Mouse (Mus musculus) c-Kit-positive CD71-positive TER-119-positive erythroid progenitor cells, embryonic 14.5 days (primary cell): ENCODE results near the gene Gpcpd1.

Experiments used
- DNase-seq: peaks from one replicate; pipeline ENCODE4 v3.0.0-alpha.2; 2013; ENCODE audit warnings: low spot score

The Gpcpd1 gene

DNA sequence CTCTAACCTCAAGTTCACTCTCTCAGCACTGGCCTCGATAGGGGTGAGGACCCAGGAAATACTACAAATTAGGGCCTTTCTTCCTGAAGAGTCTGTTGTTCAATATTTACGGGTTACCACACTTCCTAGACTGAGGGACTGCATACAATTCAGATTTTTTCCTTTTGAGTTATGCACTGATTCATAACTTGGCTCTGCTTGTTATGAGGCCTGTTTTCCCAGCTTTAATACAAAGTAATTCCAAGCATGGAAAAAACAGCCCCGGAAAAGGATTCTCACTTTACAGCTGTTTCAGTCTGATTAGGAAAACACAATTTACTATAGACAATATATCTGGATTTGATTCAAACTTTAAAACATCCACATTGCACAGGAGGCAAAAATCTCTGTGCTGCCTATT is 1.5 kb downstream of the Gpcpd1 start:
- DNase-seq = no peak

- DNase-seq = no peak
These were observed 3.3 kb downstream of the Gpcpd1 start for GRCm38 (mm10) chr2:132584191-132584590.

DNA sequence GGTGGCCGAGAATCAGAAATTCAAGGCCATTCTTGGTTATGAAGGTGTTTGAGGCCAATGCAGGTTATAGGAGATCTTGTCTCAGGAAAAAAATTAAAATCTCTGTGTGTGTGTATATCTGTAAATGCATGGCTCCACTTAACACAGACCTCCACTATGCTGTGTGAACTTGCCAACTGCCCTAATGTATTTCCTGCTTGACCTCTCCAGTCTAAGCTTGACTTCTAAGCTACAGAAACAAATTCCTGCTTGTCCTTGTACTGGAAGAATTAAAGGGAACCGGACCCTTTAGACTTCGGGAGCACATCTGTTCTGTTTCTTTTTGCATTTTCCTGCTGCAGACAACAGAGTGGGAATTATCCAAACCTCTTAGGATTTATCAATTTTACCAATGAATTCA is 4.4 kb downstream of the Gpcpd1 start:
- DNase-seq = no peak

GRCm38 (mm10) chr2:132582227-132582626 is 5.3 kb downstream of the Gpcpd1 start:
- no peak for DNase-seq

DNA sequence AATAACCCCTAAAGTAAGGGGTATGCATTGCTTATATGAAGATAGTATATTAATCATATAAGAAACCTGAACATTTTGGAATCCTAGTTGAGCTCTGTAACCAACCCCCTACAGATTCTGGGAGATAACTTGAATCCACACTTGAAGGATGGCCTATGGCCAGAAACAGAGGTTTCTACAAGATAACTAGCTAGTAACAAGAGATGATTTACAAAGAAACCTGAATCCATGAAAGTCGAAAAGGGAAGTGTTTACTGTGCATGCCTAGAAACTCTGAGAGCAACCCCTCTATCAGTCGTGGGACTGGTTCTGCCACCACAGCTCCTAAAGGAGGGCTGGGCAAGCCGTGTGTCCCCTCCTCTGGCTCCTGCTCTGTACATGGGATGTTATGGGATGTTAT is 7.8 kb downstream of the Gpcpd1 start:
- no peak for DNase-seq

GRCm38 (mm10) chr2:132578711-132579110 is 8.8 kb downstream of the Gpcpd1 start:
- DNase-seq = no peak

- DNase-seq = peak; percentile 92
These were observed 9.5 kb downstream of the Gpcpd1 start for GRCm38 (mm10) chr2:132578059-132578458.

DNA sequence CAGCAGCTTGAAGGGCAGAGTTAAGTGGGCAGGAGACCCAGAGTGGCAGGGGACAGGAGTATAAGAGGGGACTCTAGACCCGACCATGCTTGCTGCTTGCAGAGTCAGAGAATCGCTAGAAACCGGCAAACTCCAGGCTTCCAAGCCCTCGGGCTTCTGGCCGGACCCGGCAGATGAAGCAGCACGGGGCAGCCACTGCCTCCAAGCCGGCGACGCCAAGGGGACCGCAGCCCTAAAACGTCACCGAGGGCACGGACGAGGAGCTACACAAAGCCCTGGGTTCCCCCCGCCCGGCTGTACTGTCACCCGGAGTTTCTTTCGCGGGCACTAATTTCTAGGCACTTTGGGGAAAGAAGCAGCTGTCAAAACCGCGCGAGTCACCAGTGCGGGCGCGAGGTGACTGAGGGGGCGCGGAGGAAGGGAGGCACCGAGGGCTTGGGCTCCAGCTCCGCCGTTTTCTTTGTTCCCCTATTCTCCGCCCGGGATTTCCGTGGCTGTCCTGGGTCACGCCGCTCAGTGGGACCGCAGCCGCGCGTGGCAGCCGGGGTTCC is 10.0 kb downstream of the Gpcpd1 start:
- DNase-seq = peak; percentile 42

GRCm38 (mm10) chr2:132576522-132577135 is 10.9 kb downstream of the Gpcpd1 start:
- no peak for DNase-seq

- DNase-seq = no peak
These were observed 11.6 kb downstream of the Gpcpd1 start for GRCm38 (mm10) chr2:132575759-132576439.

- DNase-seq = no peak
These were observed 12.3 kb downstream of the Gpcpd1 start for GRCm38 (mm10) chr2:132575256-132575655.

DNA sequence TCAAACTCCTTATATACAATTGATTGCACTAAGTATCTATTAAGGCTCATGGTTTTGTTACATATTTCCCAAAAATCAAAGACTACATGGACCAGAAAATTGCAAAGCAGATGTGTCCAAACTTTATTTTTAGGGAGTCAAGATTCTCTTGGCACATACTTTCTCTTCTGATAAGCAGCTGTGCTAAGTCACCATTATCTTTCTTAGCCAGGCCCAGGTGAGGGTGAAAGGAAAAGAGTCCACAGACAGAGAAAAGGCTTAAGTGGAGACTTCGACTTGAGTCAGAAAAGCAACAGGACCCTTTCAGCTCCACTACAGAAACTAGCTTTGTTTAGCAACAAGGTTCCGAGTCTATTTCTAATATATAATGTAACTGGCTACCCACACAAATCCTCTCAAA is 14.2 kb downstream of the Gpcpd1 start:
- DNase-seq = peak; percentile 84

DNA sequence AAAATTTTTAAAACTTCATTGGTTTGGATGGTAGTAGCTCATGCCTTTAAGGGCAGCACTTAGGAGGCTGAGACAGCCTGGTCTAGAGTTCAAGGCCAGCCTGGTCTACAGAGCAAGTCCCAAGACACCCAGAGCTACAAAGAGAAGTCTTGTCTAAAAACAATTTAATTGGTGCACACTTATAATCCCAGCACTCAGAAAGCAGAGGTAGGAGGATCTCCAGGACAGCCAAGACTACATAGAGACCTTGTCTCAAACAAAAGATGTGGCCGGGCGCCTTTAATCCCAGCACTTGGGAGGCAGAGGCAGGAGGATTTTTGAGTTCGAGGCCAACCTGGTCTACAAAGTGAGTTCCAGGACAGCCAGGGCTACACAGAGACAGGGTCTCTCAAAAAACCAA is 14.9 kb downstream of the Gpcpd1 start:
- no peak for DNase-seq

GRCm38 (mm10) chr2:132571301-132571700 is 16.2 kb downstream of the Gpcpd1 start:
- no peak for DNase-seq

DNA sequence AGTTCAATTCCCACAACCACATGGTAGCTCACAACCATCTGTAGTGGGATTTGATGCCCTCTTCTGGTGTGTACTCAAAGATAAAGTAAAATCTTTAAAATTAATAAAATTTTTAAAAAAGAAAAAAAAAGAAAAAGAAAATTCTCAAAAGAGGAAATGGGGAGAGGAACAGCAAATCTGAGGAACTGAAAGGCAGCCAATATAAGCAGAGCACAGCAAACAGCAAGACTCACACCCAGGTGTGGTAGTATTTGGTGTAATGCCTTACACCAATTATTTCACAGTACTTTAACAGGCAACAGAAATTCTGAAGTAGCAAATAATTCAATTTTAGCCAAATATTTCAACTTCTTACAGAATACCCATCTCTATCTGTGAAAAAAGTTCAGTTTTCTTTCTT is 16.7 kb downstream of the Gpcpd1 start:
- no peak for DNase-seq

- no peak for DNase-seq
These were observed 17.8 kb downstream of the Gpcpd1 start for GRCm38 (mm10) chr2:132569686-132570085.

- DNase-seq = no peak
These were observed 20.1 kb downstream of the Gpcpd1 start for GRCm38 (mm10) chr2:132567414-132567813.

DNA sequence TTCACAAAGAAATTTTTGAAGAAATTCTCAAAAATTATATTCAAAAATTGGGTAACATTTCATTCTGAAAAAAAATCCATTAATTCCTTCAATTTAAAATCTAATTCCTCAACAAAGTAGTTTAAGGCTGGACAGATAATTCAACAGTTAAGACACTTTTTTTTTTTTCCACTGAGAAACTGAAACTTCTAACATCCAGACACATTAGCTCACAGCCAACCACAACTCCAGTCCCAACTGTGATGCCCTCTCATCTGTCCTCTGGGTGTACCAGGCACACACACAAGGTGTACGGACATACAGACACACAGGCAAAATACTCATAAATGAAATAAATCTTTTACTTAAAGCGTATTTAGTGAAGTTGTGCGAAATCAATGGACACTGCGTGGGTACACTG is 25.7 kb downstream of the Gpcpd1 start:
- DNase-seq = no peak

DNA sequence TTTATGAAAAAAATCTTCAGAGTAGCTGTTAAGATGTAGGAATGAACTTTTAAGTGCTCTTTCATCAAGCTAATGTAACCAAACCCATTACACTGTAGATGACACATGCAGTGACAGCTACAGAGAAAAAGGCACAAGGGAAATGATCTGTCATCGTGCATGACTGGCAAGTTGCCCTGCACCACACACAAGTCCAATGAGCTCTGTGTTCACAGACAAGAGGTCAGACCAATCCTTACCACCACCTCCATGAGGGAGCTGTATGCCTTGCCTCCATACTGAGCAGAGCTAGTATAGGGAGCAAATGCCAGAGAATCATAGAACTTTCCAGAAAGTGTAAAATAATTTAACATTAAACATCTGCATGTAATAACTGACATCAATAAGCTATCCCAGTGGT is 59.7 kb downstream of the Gpcpd1 start:
- DNase-seq = no peak

DNA sequence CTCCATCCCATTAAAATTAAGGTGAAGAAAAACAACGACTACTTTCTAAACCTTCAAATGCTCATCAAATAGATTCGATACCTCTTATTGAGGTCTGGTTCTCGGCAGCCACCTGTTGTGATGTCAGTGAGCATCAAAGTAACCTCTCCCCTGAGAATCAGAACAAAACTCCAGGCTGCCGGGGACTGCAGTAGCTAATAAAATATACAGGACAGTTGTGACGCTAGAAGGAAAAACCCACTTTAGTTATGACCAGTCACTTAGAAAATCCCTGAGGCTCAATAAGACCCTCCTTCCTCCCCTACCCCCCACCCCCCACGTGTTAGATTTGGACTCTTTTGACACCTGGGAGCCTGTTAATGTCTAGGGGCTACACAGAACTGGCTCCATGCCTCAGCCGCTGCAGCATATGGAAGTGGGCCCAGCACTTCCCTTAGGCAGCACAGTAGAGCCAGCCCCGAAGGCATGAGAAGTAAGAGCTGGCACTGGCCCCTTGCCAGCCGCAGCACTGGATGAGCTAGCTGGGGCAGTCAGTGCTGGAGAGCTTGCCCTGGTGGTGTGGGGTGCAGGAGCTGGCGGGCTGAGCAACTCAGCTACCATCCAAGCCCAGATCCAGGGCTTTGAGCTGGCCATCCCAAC is 60.5 kb downstream of the Gpcpd1 start:
- no peak for DNase-seq

DNA sequence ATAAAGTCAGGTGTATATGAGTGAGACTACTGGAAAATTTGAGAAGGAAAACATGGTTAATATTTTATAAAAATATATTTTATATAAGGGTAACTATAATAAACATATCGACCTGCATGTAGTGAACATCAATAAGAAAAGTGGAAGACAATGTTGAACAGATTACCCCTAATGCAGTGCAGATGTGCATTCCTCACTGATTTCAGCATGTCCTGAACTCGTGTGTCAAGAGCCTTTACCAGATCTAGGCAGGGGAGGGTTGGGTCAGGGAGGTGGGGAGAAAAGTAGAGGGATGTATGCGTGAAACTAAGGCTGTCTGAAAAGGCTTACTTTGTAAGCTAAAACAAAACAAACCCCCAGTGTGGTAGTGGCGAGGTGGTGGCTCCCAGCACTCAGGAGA is 61.4 kb downstream of the Gpcpd1 start:
- no peak for DNase-seq

- no peak for DNase-seq
These were observed 69.3 kb downstream of the Gpcpd1 start for GRCm38 (mm10) chr2:132518021-132518901.
